Mouse (Mus musculus): ENCODE results near the gene Etv6. TPM values are rescaled to one million over a fixed set of nuclear protein-coding genes. Genes with fewer than 3 reads are reported as not detected.

The Etv6 gene
- total and polyA plus RNA-seq, 2 experiments from 2014 or later = 6.1 to 30.3 TPM

- H3K9ac ChIP-seq (replicated peaks; ENCODE audit: low read depth, low read length) = 0 out of 2 replicates have a peak overlapping the region, but pooled peaks have one; percentile 9
- peak overlapping the region; percentile 20 for H3K4me2 ChIP-seq (ENCODE audit: low read depth, low read length)
- DNase-seq (ENCODE audit: low spot score) (peak; percentile 41), ATAC-seq (ENCODE audit: insufficient read depth, low read depth) (peak; percentile 50; the same call in 1 of the 2 replicates)
- WGBS = 14% methylated on average over 15 of the region's 15 CpGs
- H3K4me3 ChIP-seq (ENCODE audit: low read depth, low read length) = no peak overlapping the region
- H3K4me1 ChIP-seq (ENCODE audit: control insufficient read depth, insufficient read depth) = peaks cover 30% of the 10 kb centered on the region
- H3K9me3 ChIP-seq (replicated peaks; ENCODE audit: control insufficient read depth, low read length) = no peaks in the 10 kb centered on the region
- TF ChIP-seq EP300 (IDR thresholded peaks at IDR 0.05; ENCODE audit: low read depth) = no peak
- TF ChIP-seq CTCF (IDR thresholded peaks at IDR 0.05; ENCODE audit: low read depth) = no peak
- H3K27me3 ChIP-seq (ENCODE audit: control insufficient read depth, insufficient read depth, low read length) = no peaks in the 10 kb centered on the region
- peak overlapping the region; percentile 47 for H3K27ac ChIP-seq (ENCODE audit: low read depth)
- H3K36me3 ChIP-seq (replicated peaks; ENCODE audit: control insufficient read depth, insufficient read depth, low read length) = no peaks in the 10 kb centered on the region; the same call in 1 of the 2 replicates
Observed at GRCm38 (mm10) chr6:134105514-134106201, 70.2 kb downstream of the Etv6 start.

- no peaks in the 10 kb centered on the region; the same call in 1 of the 2 replicates for H3K36me3 ChIP-seq (replicated peaks; ENCODE audit: control insufficient read depth, insufficient read depth, low read length)
- ATAC-seq (ENCODE audit: insufficient read depth, low read depth) = no peak
- no peaks in the 10 kb centered on the region for H3K9me3 ChIP-seq (replicated peaks; ENCODE audit: control insufficient read depth, low read length)
- H3K27me3 ChIP-seq (ENCODE audit: control insufficient read depth, insufficient read depth, low read length) = no peaks in the 10 kb centered on the region
- no peak for DNase-seq (ENCODE audit: low spot score)
- H3K4me3 ChIP-seq (ENCODE audit: low read depth, low read length) = no peak overlapping the region
- peaks cover 30% of the 10 kb centered on the region for H3K4me1 ChIP-seq (ENCODE audit: control insufficient read depth, insufficient read depth)
- peak overlapping the region; percentile 24; the same call in 1 of the 2 replicates for H3K27ac ChIP-seq (ENCODE audit: low read depth)
- H3K9ac ChIP-seq (replicated peaks; ENCODE audit: low read depth, low read length) = no peak overlapping the region
- WGBS = 45% methylated on average over 7 of the region's 7 CpGs
- H3K4me2 ChIP-seq (ENCODE audit: low read depth, low read length) = peak overlapping the region; percentile 2
- TF ChIP-seq CTCF (IDR thresholded peaks at IDR 0.05; ENCODE audit: low read depth) (no peak), EP300 (IDR thresholded peaks at IDR 0.05; ENCODE audit: low read depth) (no peak)
Observed at GRCm38 (mm10) chr6:134107696-134108095, 72.2 kb downstream of the Etv6 start.

GRCm38 (mm10) chr6:134109675-134110074, 74.2 kb downstream of the Etv6 start:
- no peak for ATAC-seq (ENCODE audit: insufficient read depth, low read depth)
- TF ChIP-seq EP300 (IDR thresholded peaks at IDR 0.05; ENCODE audit: low read depth) (no peak), CTCF (IDR thresholded peaks at IDR 0.05; ENCODE audit: low read depth) (no peak)
- DNase-seq (ENCODE audit: low spot score) = no peak
- Histone ChIP-seq H3K4me1 (ENCODE audit: control insufficient read depth, insufficient read depth) (peaks cover 32% of the 10 kb centered on the region), H3K4me3 (ENCODE audit: low read depth, low read length) (no peak overlapping the region), H3K9me3 (replicated peaks; ENCODE audit: control insufficient read depth, low read length) (no peaks in the 10 kb centered on the region), H3K9ac (replicated peaks; ENCODE audit: low read depth, low read length) (no peak overlapping the region), H3K36me3 (replicated peaks; ENCODE audit: control insufficient read depth, insufficient read depth, low read length) (no peaks in the 10 kb centered on the region; the same call in 1 of the 2 replicates), H3K27ac (ENCODE audit: low read depth) (no peak overlapping the region), H3K27me3 (ENCODE audit: control insufficient read depth, insufficient read depth, low read length) (no peaks in the 10 kb centered on the region), H3K4me2 (ENCODE audit: low read depth, low read length) (no peak overlapping the region)
- WGBS = 96% methylated on average over 1 of the region's 1 CpGs

GRCm38 (mm10) chr6:134110206-134110605, 74.7 kb downstream of the Etv6 start:
- no peak for TF ChIP-seq EP300 (IDR thresholded peaks at IDR 0.05; ENCODE audit: low read depth)
- no peak for TF ChIP-seq CTCF (IDR thresholded peaks at IDR 0.05; ENCODE audit: low read depth)
- no peaks in the 10 kb centered on the region for H3K9me3 ChIP-seq (replicated peaks; ENCODE audit: control insufficient read depth, low read length)
- WGBS = 89% methylated on average over 5 of the region's 5 CpGs
- no peak overlapping the region for H3K9ac ChIP-seq (replicated peaks; ENCODE audit: low read depth, low read length)
- peaks cover 27% of the 10 kb centered on the region for H3K4me1 ChIP-seq (ENCODE audit: control insufficient read depth, insufficient read depth)
- H3K36me3 ChIP-seq (replicated peaks; ENCODE audit: control insufficient read depth, insufficient read depth, low read length) = peaks cover 2% of the 10 kb centered on the region; the same call in 1 of the 2 replicates
- no peak overlapping the region for H3K4me3 ChIP-seq (ENCODE audit: low read depth, low read length)
- ATAC-seq (ENCODE audit: insufficient read depth, low read depth) (no peak), DNase-seq (ENCODE audit: low spot score) (no peak)
- no peak overlapping the region for H3K27ac ChIP-seq (ENCODE audit: low read depth)
- no peak overlapping the region for H3K4me2 ChIP-seq (ENCODE audit: low read depth, low read length)
- no peaks in the 10 kb centered on the region for H3K27me3 ChIP-seq (ENCODE audit: control insufficient read depth, insufficient read depth, low read length)

- H3K4me2 ChIP-seq (ENCODE audit: low read depth, low read length) = no peak overlapping the region
- H3K27ac ChIP-seq (ENCODE audit: low read depth) = no peak overlapping the region
- ATAC-seq (ENCODE audit: insufficient read depth, low read depth) = no peak
- no peaks in the 10 kb centered on the region for H3K27me3 ChIP-seq (ENCODE audit: control insufficient read depth, insufficient read depth, low read length)
- peaks cover 13% of the 10 kb centered on the region for H3K4me1 ChIP-seq (ENCODE audit: control insufficient read depth, insufficient read depth)
- no peak overlapping the region for H3K9ac ChIP-seq (replicated peaks; ENCODE audit: low read depth, low read length)
- no peak overlapping the region for H3K4me3 ChIP-seq (ENCODE audit: low read depth, low read length)
- 76% methylated on average over 8 of the region's 8 CpGs for WGBS
- DNase-seq (ENCODE audit: low spot score) = no peak
- TF ChIP-seq EP300 (IDR thresholded peaks at IDR 0.05; ENCODE audit: low read depth) = no peak
- TF ChIP-seq CTCF (IDR thresholded peaks at IDR 0.05; ENCODE audit: low read depth) = no peak
- no peaks in the 10 kb centered on the region for H3K9me3 ChIP-seq (replicated peaks; ENCODE audit: control insufficient read depth, low read length)
- peaks cover 7% of the 10 kb centered on the region; the same call in 1 of the 2 replicates for H3K36me3 ChIP-seq (replicated peaks; ENCODE audit: control insufficient read depth, insufficient read depth, low read length)
Observed at GRCm38 (mm10) chr6:134111599-134111998, 76.1 kb downstream of the Etv6 start.

Data from heart, postnatal 0 days (tissue).